Mouse (Mus musculus): Measurements from ENCODE around the gene Ppp1r12c.

GRCm38 (mm10) chr7:4507220-4507619 is 5.7 kb upstream of the Ppp1r12c start:
- no peak for TF ChIP-seq POLR2A (IDR thresholded peaks at IDR 0.05; ENCODE audit: insufficient read depth, low read depth, low read length)
- no peak for TF ChIP-seq CTCF (IDR thresholded peaks at IDR 0.05; ENCODE audit: insufficient read depth, low read depth, low read length)
